Mouse (Mus musculus): ENCODE data around the gene Olfr110. TPM values are rescaled to one million over a fixed set of nuclear protein-coding genes. Genes with fewer than 3 reads are reported as not detected.

The Olfr110 gene
- polyA plus RNA-seq, 1 experiment from 2014 or later, result not detected

Other genes with a start within 250 kb of the Olfr110 start
- not detected in 2 replicates for gene Olfr98, start 228.7 kb upstream of the Olfr110 start, polyA plus RNA-seq (2015; fragmentation: Nextera tagmentation; extraction: Ambion mirVana)
- 1.5 and 1.8 TPM in 2 replicates for gene H2-M3, start 222.2 kb upstream of the Olfr110 start, polyA plus RNA-seq (2015; fragmentation: Nextera tagmentation; extraction: Ambion mirVana)
- gene Olfr99, start 209.0 kb upstream of the Olfr110 start, polyA plus RNA-seq (2015; fragmentation: Nextera tagmentation; extraction: Ambion mirVana), result not detected in 2 replicates
- not detected in 2 replicates for gene Olfr101, start 188.2 kb upstream of the Olfr110 start, polyA plus RNA-seq (2015; fragmentation: Nextera tagmentation; extraction: Ambion mirVana)
- not detected in 2 replicates for gene Olfr102, start 175.4 kb upstream of the Olfr110 start, polyA plus RNA-seq (2015; fragmentation: Nextera tagmentation; extraction: Ambion mirVana)
- not detected in 2 replicates for gene Olfr103, start 152.8 kb upstream of the Olfr110 start, polyA plus RNA-seq (2015; fragmentation: Nextera tagmentation; extraction: Ambion mirVana)
- gene Olfr104-ps, start 132.9 kb upstream of the Olfr110 start, polyA plus RNA-seq (2015; fragmentation: Nextera tagmentation; extraction: Ambion mirVana), result not detected in 2 replicates
- gene Olfr105-ps, start 113.4 kb upstream of the Olfr110 start, polyA plus RNA-seq (2015; fragmentation: Nextera tagmentation; extraction: Ambion mirVana), result not detected in 2 replicates
- not detected in 2 replicates for gene Olfr106-ps, start 102.1 kb upstream of the Olfr110 start, polyA plus RNA-seq (2015; fragmentation: Nextera tagmentation; extraction: Ambion mirVana)
- not detected in 2 replicates for gene Olfr107, start 93.2 kb upstream of the Olfr110 start, polyA plus RNA-seq (2015; fragmentation: Nextera tagmentation; extraction: Ambion mirVana)
- not detected in 2 replicates for gene Olfr108, start 47.0 kb upstream of the Olfr110 start, polyA plus RNA-seq (2015; fragmentation: Nextera tagmentation; extraction: Ambion mirVana)
- not detected in 2 replicates for gene Olfr109, start 33.6 kb upstream of the Olfr110 start, polyA plus RNA-seq (2015; fragmentation: Nextera tagmentation; extraction: Ambion mirVana)
- not detected in 2 replicates for gene H2-M2, start 8.9 kb upstream of the Olfr110 start, polyA plus RNA-seq (2015; fragmentation: Nextera tagmentation; extraction: Ambion mirVana)
- not detected in 2 replicates for gene Olfr111, start 15.6 kb downstream of the Olfr110 start, polyA plus RNA-seq (2015; fragmentation: Nextera tagmentation; extraction: Ambion mirVana)
- not detected in 2 replicates for gene Olfr112, start 77.0 kb downstream of the Olfr110 start, polyA plus RNA-seq (2015; fragmentation: Nextera tagmentation; extraction: Ambion mirVana)
- gene Olfr113, start 85.2 kb downstream of the Olfr110 start, polyA plus RNA-seq (2015; fragmentation: Nextera tagmentation; extraction: Ambion mirVana), result not detected in 2 replicates
- gene Olfr114, start 100.3 kb downstream of the Olfr110 start, polyA plus RNA-seq (2015; fragmentation: Nextera tagmentation; extraction: Ambion mirVana), result not detected in 2 replicates
- not detected in 2 replicates for gene Olfr115, start 134.6 kb downstream of the Olfr110 start, polyA plus RNA-seq (2015; fragmentation: Nextera tagmentation; extraction: Ambion mirVana)
- not detected in 2 replicates for gene Olfr116, start 134.7 kb downstream of the Olfr110 start, polyA plus RNA-seq (2015; fragmentation: Nextera tagmentation; extraction: Ambion mirVana)
- not detected in 2 replicates for gene Olfr117, start 171.3 kb downstream of the Olfr110 start, polyA plus RNA-seq (2015; fragmentation: Nextera tagmentation; extraction: Ambion mirVana)
- gene Olfr118, start 174.5 kb downstream of the Olfr110 start, polyA plus RNA-seq (2015; fragmentation: Nextera tagmentation; extraction: Ambion mirVana), result not detected in 2 replicates
- not detected in 2 replicates for gene Olfr119, start 204.1 kb downstream of the Olfr110 start, polyA plus RNA-seq (2015; fragmentation: Nextera tagmentation; extraction: Ambion mirVana)
- not detected in 2 replicates for gene Olfr120, start 229.3 kb downstream of the Olfr110 start, polyA plus RNA-seq (2015; fragmentation: Nextera tagmentation; extraction: Ambion mirVana)